Mouse (Mus musculus): Measurements from ENCODE around the gene Fgfrl1.

DNA sequence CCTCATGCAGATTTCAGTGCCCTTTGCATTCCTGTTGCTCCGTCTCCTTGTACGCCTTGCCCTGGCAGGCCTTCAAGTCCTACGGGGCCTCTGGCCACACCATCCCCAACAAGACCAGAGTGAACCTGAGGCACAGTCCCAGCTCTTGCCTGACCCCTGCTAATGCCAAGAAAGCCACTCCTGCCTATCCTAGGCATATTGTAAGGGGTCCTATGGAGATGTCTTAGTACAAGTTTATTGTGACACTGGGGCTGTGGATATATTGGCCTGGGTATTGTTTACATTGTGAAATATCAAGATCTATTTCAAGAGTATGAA, 45.9 kb upstream of the Fgfrl1 start:
- TF ChIP-seq CTCF (IDR thresholded peaks at IDR 0.05; ENCODE audit: control insufficient read depth, insufficient read depth, low read length) (no peak), POLR2A (IDR thresholded peaks at IDR 0.05; ENCODE audit: borderline replicate concordance, control insufficient read depth, low read depth, low read length) (no peak)

All from bone marrow, adult 2 months (tissue).